8 mouse cellular contexts compared by ENCODE assay signal in genomic region chr16:33344379-33344778, GRCm38 (mm10). TPM values are rescaled to one million over a fixed set of nuclear protein-coding genes. Genes with fewer than 3 reads are reported as not detected.
DNase-seq lines count a peak whose midpoint lies in the region; ATAC-seq and TF ChIP-seq lines count a peak whose summit lies in the region.

No protein-coding gene starts in this region.

- WGBS in hindbrain, embryonic 16.5 days = 35% methylated on average over 9 of the region's 9 CpGs
- WGBS in midbrain, embryonic 15.5 days = 37% methylated on average over 9 of the region's 9 CpGs
- WGBS in kidney, adult 2 months = 71% methylated on average over 9 of the region's 9 CpGs

- intact Hi-C loops in gastrocnemius, adult 2 months (cut with DNase I) = no loop called here

- no peak for DNase-seq in gastrocnemius, adult 2 months
- no peak for DNase-seq in gastrocnemius, postnatal 25 days
- DNase-seq in adrenal gland, postnatal 10 days = peak; percentile 25
- DNase-seq in cerebellum, adult 11 months = no peak
- DNase-seq in kidney, adult 2 months = no peak
- DNase-seq in testis, postnatal 14 days (ENCODE audit: low spot score) = no peak

- no peak for TF ChIP-seq POLR2A in kidney, adult 2 months (IDR thresholded peaks at IDR 0.05; ENCODE audit: low read depth, low read length)

- 0 out of 2 replicates have a peak, but pooled peaks have one; percentile 68 for ATAC-seq in hindbrain, embryonic 16.5 days
- peak; percentile 73 for ATAC-seq in midbrain, embryonic 15.5 days (replicated peaks)

- peak overlapping the region; percentile 45 for H3K4me3 ChIP-seq in gastrocnemius, adult 2 months
- no peak overlapping the region for H3K4me3 ChIP-seq in hindbrain, embryonic 16.5 days (ENCODE audit: low read length)
- H3K4me3 ChIP-seq in midbrain, embryonic 15.5 days = no peak overlapping the region
- H3K4me3 ChIP-seq in kidney, adult 2 months (ENCODE audit: insufficient read depth, low read depth, low read length) = no peak overlapping the region; the same call in 1 of the 2 replicates

- peaks cover 4% of the 10 kb centered on the region; the same call in 1 of the 2 replicates for H3K4me1 ChIP-seq in hindbrain, embryonic 16.5 days (ENCODE audit: control insufficient read depth, insufficient read depth, low read depth, low read length)
- H3K4me1 ChIP-seq in midbrain, embryonic 15.5 days = peaks cover 5% of the 10 kb centered on the region
- H3K4me1 ChIP-seq in kidney, adult 2 months (ENCODE audit: control insufficient read depth, insufficient read depth, low read length) = no peaks in the 10 kb centered on the region

- no peak overlapping the region for H3K9ac ChIP-seq in hindbrain, embryonic 16.5 days (ENCODE audit: low read depth, low read length)
- H3K9ac ChIP-seq in midbrain, embryonic 15.5 days = no peak overlapping the region

- TF ChIP-seq CTCF in gastrocnemius, adult 2 months (IDR thresholded peaks at IDR 0.05) = no peak
- TF ChIP-seq CTCF in kidney, adult 2 months (conservative IDR thresholded peaks at IDR 0.05; ENCODE audit: insufficient read depth, insufficient read length, low read depth, low read length) = no peak

- no peaks in the 10 kb centered on the region for H3K9me3 ChIP-seq in hindbrain, embryonic 16.5 days (ENCODE audit: control insufficient read depth, low read length)
- H3K9me3 ChIP-seq in midbrain, embryonic 15.5 days = no peaks in the 10 kb centered on the region

- H3K4me2 ChIP-seq in hindbrain, embryonic 16.5 days (ENCODE audit: low read length) = no peak overlapping the region
- no peak overlapping the region for H3K4me2 ChIP-seq in midbrain, embryonic 15.5 days

- no peaks in the 10 kb centered on the region for H3K36me3 ChIP-seq in hindbrain, embryonic 16.5 days (ENCODE audit: control insufficient read depth, insufficient read depth, low read length)
- no peaks in the 10 kb centered on the region for H3K36me3 ChIP-seq in midbrain, embryonic 15.5 days (replicated peaks)
- H3K36me3 ChIP-seq in kidney, adult 2 months (ENCODE audit: control insufficient read depth, insufficient read depth, low read length) = no peaks in the 10 kb centered on the region

- no peaks in the 10 kb centered on the region for H3K27me3 ChIP-seq in hindbrain, embryonic 16.5 days (replicated peaks; ENCODE audit: control insufficient read depth, insufficient read depth, low read length)
- no peaks in the 10 kb centered on the region for H3K27me3 ChIP-seq in midbrain, embryonic 15.5 days (replicated peaks)
- H3K27me3 ChIP-seq in kidney, adult 2 months (replicated peaks; ENCODE audit: control insufficient read depth, insufficient read depth, low read length) = no peaks in the 10 kb centered on the region

- peak overlapping the region; percentile 16 for H3K27ac ChIP-seq in gastrocnemius, adult 2 months
- no peak overlapping the region for H3K27ac ChIP-seq in hindbrain, embryonic 16.5 days (ENCODE audit: low read depth, low read length)
- H3K27ac ChIP-seq in midbrain, embryonic 15.5 days = peak overlapping the region; percentile 46
- H3K27ac ChIP-seq in kidney, adult 2 months (ENCODE audit: insufficient read depth, low read depth, low read length) = no peak overlapping the region

RNA-seq across cellular contexts. Expression of gene Zfp148, which starts 36.3 kb away (rescaled TPM):
- total RNA-seq in gastrocnemius, adult 2 months (2021) = 10 to 100 TPM; 23.5 to 28.0 TPM
- total RNA-seq in gastrocnemius, postnatal 25 days (2021) = 10 to 100 TPM; 18.8 to 21.9 TPM
- total RNA-seq in adrenal gland, postnatal 10 days (2021) = 10 to 100 TPM; 56.0 to 64.5 TPM
- polyA plus RNA-seq in hindbrain, embryonic 16.5 days (2015; fragmentation: Nextera tagmentation; extraction: Ambion mirVana) = 47.2 and 47.5 TPM in 2 replicates
- 50.2 and 54.2 TPM in 2 replicates for polyA plus RNA-seq in midbrain, embryonic 15.5 days (2015; fragmentation: Nextera tagmentation; extraction: Ambion mirVana)
- 8.7 and 9.8 TPM in 2 replicates for polyA plus RNA-seq in kidney, adult 2 months (2012; rRNA removed)

Comparison
In these comparisons a context has a peak if more than half of its experiments do, and no peak if none do; other contexts are left out.
1. H3K27ac ChIP-seq: peak in gastrocnemius, adult 2 months (single experiment) and midbrain, embryonic 15.5 days (single experiment); none in hindbrain, embryonic 16.5 days (single experiment) and kidney, adult 2 months (single experiment).